Mouse (Mus musculus) C3H10T1/2 (cell line): ENCODE measurements around the gene Prrc2b. TPM values are rescaled to one million over a fixed set of nuclear protein-coding genes. Genes with fewer than 3 reads are reported as not detected.

Experiments
- polyA plus RNA-seq, 2 experiments: library from polyadenylated mRNA; unstranded; fragments of >200 nt; fragmentation: generic; extraction: Trizol; gene quantifications; one replicate each; pipeline ENCODE4 v1.2.1; 2012; ENCODE audit warnings: missing spikeins in 2 of 2

Gene Prrc2b
- 10 to 100 TPM in 1 of 2 experiments, 1 to 10 TPM in 1; 8.5 to 44.9 TPM for polyA plus RNA-seq

DNA sequence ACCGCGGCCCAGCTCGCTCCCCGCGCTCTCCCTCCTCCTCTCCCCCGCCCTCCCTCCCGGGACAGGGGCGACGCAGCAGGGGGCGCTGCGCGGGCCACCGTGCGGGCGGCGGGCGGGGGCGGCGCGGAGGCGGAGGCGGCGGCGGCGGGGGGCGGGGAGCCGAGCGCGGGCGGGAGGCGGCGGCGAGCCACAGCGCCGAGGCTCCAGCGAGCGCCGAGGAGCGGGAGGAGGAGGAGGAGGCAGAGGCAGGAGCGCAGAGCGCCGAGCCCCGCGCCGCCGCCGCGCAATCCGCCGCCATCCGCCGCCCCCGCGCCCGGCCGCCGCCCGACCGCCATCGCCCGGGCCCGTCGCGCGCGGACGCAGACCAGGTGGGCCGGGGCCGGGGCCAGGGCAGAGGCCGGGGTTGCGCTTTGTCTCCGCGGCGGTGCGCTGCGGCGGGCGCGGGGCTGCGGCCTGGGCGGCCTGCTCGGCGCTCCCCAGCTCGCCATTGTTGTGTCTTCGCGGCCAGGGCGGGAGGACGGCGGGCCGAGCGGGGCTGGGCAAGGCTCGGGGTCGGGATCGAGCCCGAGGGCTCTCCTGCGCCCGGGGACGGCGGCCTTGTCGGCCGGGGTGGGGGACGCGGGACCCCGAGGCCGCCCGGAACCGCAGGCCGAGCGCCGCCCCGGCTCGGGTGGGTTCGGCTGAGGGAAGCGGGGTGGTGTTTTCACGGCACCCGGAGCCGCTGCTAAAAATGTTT, at the start of gene Prrc2b:
TSS of gene Prrc2b (plus strand) at position 159 of the 736 bp plus-strand sequence.

DNA sequence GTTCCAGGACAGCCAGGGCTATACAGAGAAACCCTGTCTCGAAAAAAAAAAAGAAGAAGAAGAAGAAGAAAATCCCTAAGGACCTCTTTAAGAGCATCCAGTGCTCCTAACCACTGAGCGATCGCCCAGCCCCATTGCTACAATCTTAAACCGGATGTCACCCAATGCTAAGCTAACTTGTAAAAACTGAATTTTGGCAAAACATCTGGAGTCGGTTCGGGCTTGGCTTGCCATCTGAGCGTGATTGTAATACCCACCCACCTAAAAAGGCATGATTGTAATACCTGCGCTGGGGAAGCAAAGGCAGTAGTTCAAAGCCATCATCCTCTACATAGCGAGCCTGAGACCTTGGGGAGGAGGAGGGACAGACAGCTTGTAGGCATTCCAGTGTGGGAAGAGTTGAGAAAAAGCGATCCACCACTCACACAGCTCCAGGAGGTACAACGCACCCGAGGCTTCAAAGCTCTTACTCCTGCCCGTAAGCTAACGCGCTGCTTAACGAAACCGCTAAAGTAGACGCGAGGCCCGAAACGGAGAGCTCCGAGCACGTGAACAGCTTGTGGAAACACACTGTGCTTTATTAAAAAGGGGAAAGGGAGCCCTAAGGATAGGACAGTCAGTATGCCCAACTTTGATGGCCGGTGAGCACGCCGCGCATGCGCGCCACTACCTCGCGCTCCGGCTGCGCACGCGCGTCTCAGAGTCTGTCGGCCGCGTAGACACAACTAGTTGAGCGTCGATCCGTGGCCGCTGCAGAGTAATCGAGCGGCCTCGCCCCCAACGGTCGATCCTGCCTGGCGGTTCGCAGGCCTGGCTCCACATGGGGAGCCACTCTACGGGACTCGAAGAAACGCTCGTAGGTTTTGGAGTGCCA, 85.2 kb downstream of the Prrc2b start, which contains the start of gene Pomt1:
TSS of gene Pomt1 (plus strand) at position 705 of the 874 bp plus-strand sequence.

DNA sequence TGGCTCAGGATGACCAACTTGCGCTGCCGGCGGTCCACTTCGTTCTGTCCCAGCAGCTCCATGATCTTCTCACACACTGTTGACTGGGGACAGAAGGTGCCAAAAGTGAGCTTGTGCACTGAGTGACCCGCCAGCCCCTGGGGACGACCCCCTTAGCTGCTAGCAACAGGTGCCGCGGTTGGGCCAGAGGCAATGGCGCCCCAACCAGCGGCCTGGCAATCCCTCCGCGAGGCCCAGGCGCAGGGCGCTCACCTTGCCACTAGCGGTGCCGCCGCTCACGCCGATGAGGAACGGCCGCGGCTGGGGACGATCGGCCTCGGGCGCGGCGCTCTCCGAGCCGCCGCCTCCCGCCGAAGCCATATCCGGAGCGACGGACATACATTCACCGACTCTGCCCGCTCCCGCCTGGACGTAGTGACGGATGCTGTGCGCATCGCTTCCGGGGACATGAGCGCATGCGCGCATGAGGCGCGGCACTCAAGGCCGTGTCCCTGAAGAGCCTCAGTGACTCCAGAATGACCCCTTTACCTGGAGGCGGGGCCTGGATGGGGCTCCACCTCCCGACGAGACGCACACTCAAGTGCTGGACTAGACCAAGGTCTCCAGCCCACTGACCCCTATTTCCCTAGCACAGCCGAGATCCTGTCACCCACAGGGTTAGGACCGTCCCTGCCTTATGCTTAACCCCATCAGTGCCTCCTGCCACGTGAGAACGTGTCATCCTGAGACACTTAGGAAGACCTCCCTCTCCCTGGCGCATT, 109.0 kb downstream of the Prrc2b start, which contains the start of gene Uck1:
TSS of gene Uck1 (minus strand) at position 503 of the 761 bp plus-strand sequence.

Other genes with a start within 250 kb of the Prrc2b start
- gene Aif1l, start 200.9 kb upstream of the Prrc2b start, polyA plus RNA-seq = under 1 TPM; 0.06 to 0.40 TPM
- 10 to 100 TPM; 59.1 to 59.2 TPM for gene Nup214, start 176.6 kb upstream of the Prrc2b start, polyA plus RNA-seq
- under 1 TPM in 1 of 2 experiments, not detected in 1; 0.06 TPM for gene Fam78a, start 66.2 kb upstream of the Prrc2b start, polyA plus RNA-seq
- 1 to 10 TPM in 1 of 2 experiments, under 1 TPM in 1; 0.05 to 2.7 TPM for gene Plpp7, start 55.6 kb upstream of the Prrc2b start, polyA plus RNA-seq
- 10 to 100 TPM in 1 of 2 experiments, 1 to 10 TPM in 1; 7.1 to 30.3 TPM for gene Pomt1, start 85.5 kb downstream of the Prrc2b start, polyA plus RNA-seq
- gene Uck1, start 109.1 kb downstream of the Prrc2b start, polyA plus RNA-seq = 10 to 100 TPM; 18.1 to 28.4 TPM
- 10 to 100 TPM; 10.8 to 45.3 TPM for gene Golga2, start 136.3 kb downstream of the Prrc2b start, polyA plus RNA-seq
- gene Swi5, start 137.0 kb downstream of the Prrc2b start, polyA plus RNA-seq = 100 to 1,000 TPM; 179 to 326 TPM
- 10 to 100 TPM; 26.7 to 61.5 TPM for gene Ciz1, start 201.2 kb downstream of the Prrc2b start, polyA plus RNA-seq
- 100 to 1,000 TPM; 103 to 164 TPM for gene Dnm1, start 202.3 kb downstream of the Prrc2b start, polyA plus RNA-seq
- gene 1110008P14Rik, start 230.9 kb downstream of the Prrc2b start, polyA plus RNA-seq = 100 to 1,000 TPM in 1 of 2 experiments, 10 to 100 TPM in 1; 91.3 to 245 TPM
- under 1 TPM in 1 of 2 experiments, not detected in 1; 0.08 TPM for gene Lcn2, start 237.2 kb downstream of the Prrc2b start, polyA plus RNA-seq
- gene Ptges2, start 244.8 kb downstream of the Prrc2b start, polyA plus RNA-seq = 10 to 100 TPM; 16.4 to 39.5 TPM